Mouse (Mus musculus) skeletal muscle tissue, postnatal 0 days (tissue): ENCODE measurements around the gene Olfr1026. TPM values are rescaled to one million over a fixed set of nuclear protein-coding genes. Genes with fewer than 3 reads are reported as not detected.

ENCODE experiments used
- polyA plus RNA-seq: library from polyadenylated mRNA; unstranded; fragments of >200 nt; fragmentation: Nextera tagmentation; extraction: Ambion mirVana; gene quantifications from 2 replicates; pipeline ENCODE4 v1.2.1, GENCODE M21; 2015

Olfr1026 gene
- polyA plus RNA-seq = not detected in 2 replicates

DNA sequence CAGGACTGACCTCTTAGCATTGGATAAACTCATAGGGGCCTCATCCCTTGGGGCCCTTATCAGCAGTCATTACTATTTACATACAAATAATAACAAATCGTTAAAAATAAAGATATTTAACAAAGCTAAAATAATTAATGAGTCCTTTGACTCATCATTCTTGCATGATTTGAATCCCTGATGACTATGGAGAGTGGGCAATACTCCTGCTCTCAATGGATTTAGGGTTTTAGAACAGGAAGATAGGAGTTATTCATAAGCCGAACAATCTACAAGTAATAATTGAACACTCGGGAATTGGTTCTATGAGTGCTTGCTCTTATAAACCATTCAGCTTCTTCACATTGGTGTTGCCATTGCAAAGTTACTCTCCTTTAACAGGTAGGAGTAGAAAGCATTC lies at the start of gene Olfr1026:
TSS of gene Olfr1026 (plus strand) at position 301 of the 400 bp plus-strand sequence.

DNA sequence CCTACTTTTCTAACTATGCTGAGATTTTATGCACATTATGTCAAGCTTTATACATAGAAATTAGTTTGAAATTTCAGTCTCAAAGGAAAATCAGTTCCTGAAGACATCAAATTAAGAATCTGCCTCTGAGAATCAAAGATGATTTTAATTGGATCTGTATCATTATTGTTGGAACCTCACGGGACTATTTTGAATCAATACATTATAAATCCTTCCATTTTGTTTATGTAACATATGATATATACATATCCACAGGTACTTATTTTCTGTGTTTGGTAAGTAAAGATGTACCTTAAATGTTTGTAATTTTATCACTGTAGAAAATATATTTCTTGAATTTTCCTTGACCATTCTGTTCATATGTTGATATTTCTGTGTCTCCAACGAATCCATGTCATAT lies 36.0 kb upstream of the Olfr1026 start, which contains the start of gene Olfr1023:
TSS of gene Olfr1023 (plus strand) at position 301 of the 400 bp plus-strand sequence.

DNA sequence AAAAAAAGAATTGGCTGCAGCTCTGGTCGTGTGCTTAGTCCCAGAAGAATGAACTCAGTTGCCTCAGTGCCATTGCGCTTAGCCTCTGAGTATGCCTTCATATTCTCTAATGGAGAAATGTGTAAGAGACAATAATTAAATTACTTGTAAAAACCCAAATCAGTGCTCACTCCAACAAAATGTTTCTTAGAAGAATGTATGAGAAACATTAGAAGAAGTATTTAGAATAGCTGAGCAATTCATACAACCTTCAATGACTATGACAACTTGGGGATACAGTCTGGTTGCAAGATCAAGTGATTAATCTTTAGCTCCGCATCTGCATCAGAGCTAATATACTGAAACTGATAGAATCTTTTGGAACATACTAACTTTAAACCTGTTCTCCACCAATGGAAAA lies 16.4 kb upstream of the Olfr1026 start, which contains the start of gene Olfr1024:
TSS of gene Olfr1024 (minus strand) at position 101 of the 400 bp plus-strand sequence.

DNA sequence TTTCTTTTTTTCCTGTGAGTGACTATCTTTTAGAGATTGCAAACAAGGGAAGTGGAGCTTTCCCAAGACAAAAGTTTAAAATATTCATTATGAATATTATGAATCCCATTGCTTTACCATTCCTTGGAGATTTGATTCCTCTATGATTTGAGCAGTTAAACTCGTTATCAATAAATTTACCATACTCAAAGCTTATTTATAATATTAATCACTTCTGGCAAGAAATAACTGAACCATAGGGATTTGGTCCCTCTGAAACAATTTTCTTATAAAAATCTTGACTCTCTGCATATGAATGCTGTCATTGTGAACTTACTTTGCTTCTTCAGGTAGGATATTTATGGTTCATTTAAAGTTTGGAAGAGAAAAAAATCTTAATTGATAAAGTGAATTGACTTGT lies 6.5 kb upstream of the Olfr1026 start, which contains the start of gene Olfr1025-ps1:
TSS of gene Olfr1025-ps1 (plus strand) at position 301 of the 400 bp plus-strand sequence.

DNA sequence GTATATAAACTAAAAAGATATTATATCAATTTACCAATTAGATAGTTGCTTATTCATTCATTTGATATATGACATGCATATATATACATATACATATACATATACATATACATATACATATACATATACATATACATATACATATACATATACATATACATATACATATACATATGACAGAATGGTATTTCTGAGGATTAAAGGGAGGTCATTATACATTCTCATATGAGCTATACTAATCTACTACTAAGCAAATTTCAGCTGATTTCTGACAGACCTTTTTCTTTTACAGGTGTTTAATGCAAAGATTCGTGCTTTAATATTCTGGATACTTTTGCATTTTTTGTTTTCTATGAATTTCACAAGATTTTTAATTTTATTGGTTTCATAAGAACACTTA lies 28.8 kb downstream of the Olfr1026 start, which contains the start of gene Olfr1028:
TSS of gene Olfr1028 (plus strand) at position 301 of the 400 bp plus-strand sequence.

DNA sequence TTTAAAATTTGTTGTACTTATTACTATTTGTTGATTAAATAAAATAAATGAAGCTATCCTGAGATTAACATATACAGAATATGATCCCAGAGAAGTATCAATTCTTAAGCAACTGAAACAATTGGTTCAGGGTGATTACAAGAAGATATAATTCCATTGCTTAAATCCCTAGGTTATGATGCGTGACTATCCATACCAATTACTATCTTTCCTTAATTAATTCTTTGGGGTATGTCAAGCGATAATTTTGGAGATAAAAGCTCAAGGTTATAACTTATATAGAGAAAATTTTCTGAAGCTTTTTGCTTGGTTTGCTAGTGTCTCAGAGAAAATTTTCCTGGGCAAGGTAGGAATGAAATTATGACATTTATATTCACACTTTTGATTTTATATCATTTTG lies 52.2 kb downstream of the Olfr1026 start, which contains the start of gene Olfr1029:
TSS of gene Olfr1029 (plus strand) at position 301 of the 400 bp plus-strand sequence.

Other genes starting within 250 kb of the Olfr1026 start
- not detected in 2 replicates for gene Olfr1006, start 242.8 kb upstream of the Olfr1026 start, polyA plus RNA-seq
- gene Olfr1008, start 232.1 kb upstream of the Olfr1026 start, polyA plus RNA-seq = not detected in 2 replicates
- not detected in 2 replicates for gene Olfr1009, start 206.1 kb upstream of the Olfr1026 start, polyA plus RNA-seq
- gene Olfr1012, start 158.8 kb upstream of the Olfr1026 start, polyA plus RNA-seq = not detected in 2 replicates
- not detected in 2 replicates for gene Olfr1013, start 154.5 kb upstream of the Olfr1026 start, polyA plus RNA-seq
- not detected in 2 replicates for gene Olfr1014, start 148.8 kb upstream of the Olfr1026 start, polyA plus RNA-seq
- gene Olfr1015, start 139.5 kb upstream of the Olfr1026 start, polyA plus RNA-seq = not detected in 2 replicates
- not detected in 2 replicates for gene Olfr1016, start 119.0 kb upstream of the Olfr1026 start, polyA plus RNA-seq
- not detected in 2 replicates for gene Olfr1018, start 103.1 kb upstream of the Olfr1026 start, polyA plus RNA-seq
- gene Olfr1019, start 76.1 kb upstream of the Olfr1026 start, polyA plus RNA-seq = not detected in 2 replicates
- gene Olfr1020, start 74.5 kb upstream of the Olfr1026 start, polyA plus RNA-seq = not detected in 2 replicates
- not detected in 2 replicates for gene Olfr1022, start 53.0 kb upstream of the Olfr1026 start, polyA plus RNA-seq
- gene Olfr1023, start 35.9 kb upstream of the Olfr1026 start, polyA plus RNA-seq = not detected in 2 replicates
- gene Olfr1024, start 16.5 kb upstream of the Olfr1026 start, polyA plus RNA-seq = not detected in 2 replicates
- gene Olfr1025-ps1, start 6.4 kb upstream of the Olfr1026 start, polyA plus RNA-seq = not detected in 2 replicates
- not detected in 2 replicates for gene Olfr1028, start 28.9 kb downstream of the Olfr1026 start, polyA plus RNA-seq
- gene Olfr1029, start 52.3 kb downstream of the Olfr1026 start, polyA plus RNA-seq = not detected in 2 replicates
- not detected in 2 replicates for gene Olfr1030, start 57.7 kb downstream of the Olfr1026 start, polyA plus RNA-seq
- not detected in 2 replicates for gene Olfr1031, start 68.7 kb downstream of the Olfr1026 start, polyA plus RNA-seq
- not detected in 2 replicates for gene Olfr1032, start 84.0 kb downstream of the Olfr1026 start, polyA plus RNA-seq
- gene Olfr1033, start 99.1 kb downstream of the Olfr1026 start, polyA plus RNA-seq = 0.53 and 2.5 TPM in 2 replicates
- gene Olfr1034, start 124.3 kb downstream of the Olfr1026 start, polyA plus RNA-seq = not detected in 2 replicates
- gene Olfr1036, start 152.4 kb downstream of the Olfr1026 start, polyA plus RNA-seq = not detected in 2 replicates
- gene Olfr1037, start 165.8 kb downstream of the Olfr1026 start, polyA plus RNA-seq = not detected in 2 replicates
- gene Olfr1039, start 214.4 kb downstream of the Olfr1026 start, polyA plus RNA-seq = not detected in 2 replicates
- not detected in 2 replicates for gene Olfr1040, start 225.2 kb downstream of the Olfr1026 start, polyA plus RNA-seq
- not detected in 2 replicates for gene Olfr1042, start 240.3 kb downstream of the Olfr1026 start, polyA plus RNA-seq
- not detected in 2 replicates for gene Olfr1043, start 246.0 kb downstream of the Olfr1026 start, polyA plus RNA-seq